ENCODE assay signal across 11 mouse cellular contexts in genomic region chr15:97361771-97362171, GRCm38 (mm10).
DNase-seq lines count a peak whose midpoint lies in the region; ATAC-seq and TF ChIP-seq lines count a peak whose summit lies in the region.
"Had no signal": no experiment of that assay in that cellular context is flagged by ENCODE, and none has a peak within 500 bp of the region (broad histone marks: within the 10 kb centered on the region; RNA-seq: fewer than 3 reads in every experiment).

No protein-coding gene starts in this region.

- no peak for TF ChIP-seq EP300 in lung, postnatal 0 days (IDR thresholded peaks at IDR 0.05)

- H3K9me3 ChIP-seq in lung, postnatal 0 days (ENCODE audit: low read length), result no peaks in the 10 kb centered on the region
- H3K9me3 ChIP-seq: kidney, embryonic 15.5 days had no signal

- WGBS in lung, postnatal 0 days, result 58% methylated on average over 8 of the region's 8 CpGs

- no peak overlapping the region for H3K9ac ChIP-seq in lung, postnatal 0 days (replicated peaks; ENCODE audit: low read depth)
- H3K9ac ChIP-seq: kidney, embryonic 15.5 days had no signal

- DNase-seq in lung, postnatal 0 days (ENCODE audit: low spot score), result no peak
- no peak for DNase-seq in lung, postnatal 10 days
- peak; percentile 74 for DNase-seq in naive thymus-derived CD4-positive, alpha-beta T cell, adult 2 months (ENCODE audit: low read depth)
- DNase-seq in thymus, postnatal 4 days, result peak; percentile 55
- DNase-seq in urinary bladder, postnatal 14 days (ENCODE audit: low spot score), result no peak
- DNase-seq in layer of hippocampus, adult 11-12 months (ENCODE audit: low spot score), result no peak
- DNase-seq in kidney, adult 8-10 months, result no peak
- DNase-seq: adrenal gland, postnatal 10 days had no signal

- 0 out of 2 replicates have a peak overlapping the region, but pooled peaks have one; percentile 1 for H3K4me2 ChIP-seq in lung, postnatal 0 days (replicated peaks; ENCODE audit: low read depth, low read length)
- H3K4me2 ChIP-seq: kidney, embryonic 15.5 days had no signal

- no peak overlapping the region for H3K4me3 ChIP-seq in lung, postnatal 0 days (ENCODE audit: low read depth, low read length)
- H3K4me3 ChIP-seq: kidney, embryonic 15.5 days; myocyte had no signal

- ATAC-seq in lung, postnatal 0 days, result no peak
- peak; percentile 47 for ATAC-seq in granulocyte monocyte progenitor cell, adult 5-6 weeks (replicated peaks; ENCODE audit: poor library complexity, severe bottlenecking)

- H3K27ac ChIP-seq in lung, postnatal 0 days (ENCODE audit: low read length), result no peak overlapping the region
- H3K27ac ChIP-seq: kidney, embryonic 15.5 days had no signal

- H3K36me3 ChIP-seq in lung, postnatal 0 days (ENCODE audit: insufficient read depth, low read length), result no peaks in the 10 kb centered on the region
- H3K36me3 ChIP-seq: kidney, embryonic 15.5 days had no signal

- H3K4me1 ChIP-seq in lung, postnatal 0 days (ENCODE audit: insufficient read depth, low read depth, low read length), result no peaks in the 10 kb centered on the region
- H3K4me1 ChIP-seq: kidney, embryonic 15.5 days had no signal

- peak; percentile 9; the same call in 1 of the 2 replicates for TF ChIP-seq CTCF in lung, postnatal 0 days (IDR thresholded peaks at IDR 0.05)

- no peaks in the 10 kb centered on the region for H3K27me3 ChIP-seq in lung, postnatal 0 days (replicated peaks; ENCODE audit: insufficient read depth, low read length)
- H3K27me3 ChIP-seq: kidney, embryonic 15.5 days had no signal

Comparison
In these comparisons a context has a peak if more than half of its experiments do, and no peak if none do; other contexts are left out.
1. DNase-seq: peak in naive thymus-derived CD4-positive, alpha-beta T cell, adult 2 months (single experiment) and thymus, postnatal 4 days (single experiment); none in lung, postnatal 0 days (single experiment), lung, postnatal 10 days (single experiment), urinary bladder, postnatal 14 days (single experiment), layer of hippocampus, adult 11-12 months (single experiment) and kidney, adult 8-10 months (0 of 2).